Mouse (Mus musculus): ENCODE measurements around the gene Ndufaf1. TPM values are rescaled to one million over a fixed set of nuclear protein-coding genes. Genes with fewer than 3 reads are reported as not detected.

Ndufaf1 gene
- 55.0 TPM for polyA plus RNA-seq (2014; fragmentation: Illumina TruSeq; extraction: RNeasy Lipid Tissue Mini Kit (QIAGEN cat#74804); ENCODE audit: low replicate concordance)

DNA sequence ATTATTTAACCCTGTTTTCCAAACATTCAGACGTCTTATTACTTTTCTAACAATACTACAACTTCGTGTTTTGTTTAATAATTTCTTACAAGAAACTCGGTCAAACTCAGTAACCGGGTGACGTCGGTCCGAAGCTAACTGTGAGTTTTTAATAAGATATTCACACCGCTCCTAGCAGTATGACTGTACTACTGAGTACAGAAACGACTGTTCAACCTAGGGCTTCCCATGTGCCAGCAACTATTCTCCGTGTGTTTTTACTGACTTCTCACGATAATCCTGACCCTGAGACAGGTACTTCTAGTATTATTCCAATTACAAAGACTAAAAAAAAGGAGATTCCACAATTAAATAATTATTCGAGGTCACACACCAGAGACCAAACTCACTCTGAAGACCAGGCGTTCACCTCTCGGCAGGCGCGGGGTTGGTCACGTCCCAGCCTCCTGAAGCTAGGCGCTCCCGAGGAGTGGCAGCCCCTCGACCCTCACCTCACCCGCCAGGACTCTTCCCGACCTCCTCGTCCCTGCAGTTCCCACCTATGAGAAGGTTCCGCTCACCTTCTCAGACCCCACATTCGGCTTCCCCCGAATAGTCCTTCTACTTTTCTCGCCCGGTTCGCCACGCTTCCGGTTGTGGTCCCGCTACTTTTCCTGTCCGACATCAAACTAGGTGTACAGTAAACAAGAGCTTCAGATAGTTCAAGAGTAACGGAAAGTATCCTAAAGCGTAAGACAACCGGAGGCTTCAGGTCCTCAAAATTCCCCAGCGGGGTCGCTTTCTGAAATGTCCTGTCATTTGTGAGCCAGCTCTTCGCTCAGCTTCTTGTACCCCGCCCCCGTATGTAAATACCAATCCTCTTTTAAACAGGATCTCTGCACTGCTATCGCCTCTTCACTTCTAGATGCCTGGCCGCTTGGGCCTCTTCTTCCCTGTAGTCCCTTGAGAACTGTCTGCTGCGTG, at the start of gene Ndufaf1:
TSS of gene Ndufaf1 (minus strand) at position 608 of the 963 bp plus-strand sequence.

DNA sequence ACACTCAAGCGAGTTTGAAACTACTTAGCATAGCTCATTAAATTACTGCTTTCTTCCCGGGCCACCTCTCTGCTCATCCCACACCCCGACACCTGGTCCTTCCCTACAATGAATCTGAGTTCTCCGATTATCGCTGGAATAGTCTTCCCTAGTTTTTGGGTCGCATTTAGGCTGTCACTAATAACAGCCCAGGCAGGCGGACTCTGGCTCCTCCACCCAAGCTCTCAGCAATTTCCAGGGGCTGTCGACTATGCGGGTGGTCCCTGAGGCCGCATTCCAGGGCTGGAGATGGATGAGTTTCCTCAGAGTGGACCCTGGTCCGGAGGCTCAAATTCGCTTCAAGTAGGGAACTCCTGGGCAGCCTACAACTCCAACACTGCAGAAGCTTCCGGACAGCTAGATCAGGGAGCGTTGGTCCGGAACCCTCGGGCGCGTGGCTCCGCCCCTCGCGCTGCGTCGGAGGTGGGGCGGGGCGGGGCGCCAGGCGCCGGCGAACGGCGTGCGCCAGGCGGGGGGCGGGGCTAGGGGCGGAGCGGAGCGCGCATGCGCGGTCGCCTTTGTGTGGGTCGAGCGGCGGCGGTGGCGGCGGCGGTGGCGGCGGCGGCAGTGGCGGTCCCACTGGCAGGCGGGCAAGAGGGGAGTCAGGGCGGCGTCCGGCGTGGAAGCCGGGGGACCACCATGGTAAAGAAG, 12.0 kb upstream of the Ndufaf1 start, which contains the start of gene Rtf1:
TSS of gene Rtf1 (plus strand) at position 544 of the 690 bp plus-strand sequence.

DNA sequence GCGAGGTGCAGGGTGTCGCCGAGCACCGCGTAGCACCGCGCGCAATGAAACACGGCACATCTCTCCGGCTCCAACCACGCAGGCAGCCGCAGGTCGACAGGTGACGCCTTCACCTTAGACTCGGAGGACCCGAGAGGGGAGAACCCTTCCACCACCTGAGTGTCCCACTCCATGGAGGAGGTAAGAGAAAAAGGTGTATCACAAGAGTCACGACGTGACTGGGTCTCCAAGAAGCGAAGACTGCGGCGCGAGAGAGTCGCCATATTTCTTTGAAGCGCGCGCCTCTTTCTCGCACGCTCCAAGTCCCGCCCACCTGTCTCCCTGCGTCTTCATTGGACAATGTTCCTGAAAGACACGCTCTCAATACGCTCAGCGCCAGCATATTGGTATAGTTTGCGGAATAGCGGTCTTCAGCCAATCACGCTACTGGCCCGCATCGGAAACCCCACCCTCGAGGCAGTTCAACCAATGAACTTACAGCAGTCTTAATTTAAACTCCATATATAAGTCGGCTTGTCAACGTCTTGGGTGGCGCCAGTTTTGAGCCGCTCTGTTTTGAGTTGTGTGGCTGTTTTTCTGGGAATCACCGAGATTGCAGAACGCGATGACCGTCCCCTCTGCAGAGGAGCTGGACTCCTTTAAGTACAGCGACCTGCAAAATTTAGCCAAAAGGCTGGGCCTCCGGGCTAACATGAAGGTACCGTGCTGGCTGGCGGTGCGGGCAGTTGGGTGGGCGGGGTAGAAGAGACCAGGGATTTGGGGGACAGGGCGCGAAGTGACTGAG, 44.2 kb downstream of the Ndufaf1 start, which contains the start of the genes Nusap1 and Oip5:
TSS of gene Nusap1 (plus strand) at position 100 of the 784 bp plus-strand sequence.
TSS of gene Oip5 (minus strand) at position 271 of the 784 bp plus-strand sequence.

Other genes starting within 250 kb of the Ndufaf1 start
- 20.3 TPM for gene Ino80, start 185.1 kb downstream of the Ndufaf1 start, polyA plus RNA-seq (2014; fragmentation: Illumina TruSeq; extraction: RNeasy Lipid Tissue Mini Kit (QIAGEN cat#74804); ENCODE audit: low replicate concordance)
- gene Exd1, start 115.2 kb downstream of the Ndufaf1 start, polyA plus RNA-seq (2014; fragmentation: Illumina TruSeq; extraction: RNeasy Lipid Tissue Mini Kit (QIAGEN cat#74804); ENCODE audit: low replicate concordance) = 0.30 TPM
- gene Chp1, start 115.1 kb downstream of the Ndufaf1 start, polyA plus RNA-seq (2014; fragmentation: Illumina TruSeq; extraction: RNeasy Lipid Tissue Mini Kit (QIAGEN cat#74804); ENCODE audit: low replicate concordance) = 317 TPM
- 43.0 TPM for gene Nusap1, start 44.5 kb downstream of the Ndufaf1 start, polyA plus RNA-seq (2014; fragmentation: Illumina TruSeq; extraction: RNeasy Lipid Tissue Mini Kit (QIAGEN cat#74804); ENCODE audit: low replicate concordance)
- 18.3 TPM for gene Oip5, start 44.4 kb downstream of the Ndufaf1 start, polyA plus RNA-seq (2014; fragmentation: Illumina TruSeq; extraction: RNeasy Lipid Tissue Mini Kit (QIAGEN cat#74804); ENCODE audit: low replicate concordance)
- gene Rtf1, start 12.2 kb upstream of the Ndufaf1 start, polyA plus RNA-seq (2014; fragmentation: Illumina TruSeq; extraction: RNeasy Lipid Tissue Mini Kit (QIAGEN cat#74804); ENCODE audit: low replicate concordance) = 18.2 TPM
- not detected for gene Itpka, start 79.5 kb upstream of the Ndufaf1 start, polyA plus RNA-seq (2014; fragmentation: Illumina TruSeq; extraction: RNeasy Lipid Tissue Mini Kit (QIAGEN cat#74804); ENCODE audit: low replicate concordance)
- not detected for gene Ltk, start 97.6 kb upstream of the Ndufaf1 start, polyA plus RNA-seq (2014; fragmentation: Illumina TruSeq; extraction: RNeasy Lipid Tissue Mini Kit (QIAGEN cat#74804); ENCODE audit: low replicate concordance)
- 0.48 TPM for gene Rpap1, start 124.7 kb upstream of the Ndufaf1 start, polyA plus RNA-seq (2014; fragmentation: Illumina TruSeq; extraction: RNeasy Lipid Tissue Mini Kit (QIAGEN cat#74804); ENCODE audit: low replicate concordance)
- 0.15 TPM for gene Tyro3, start 134.9 kb upstream of the Ndufaf1 start, polyA plus RNA-seq (2014; fragmentation: Illumina TruSeq; extraction: RNeasy Lipid Tissue Mini Kit (QIAGEN cat#74804); ENCODE audit: low replicate concordance)
- gene Mga, start 234.4 kb upstream of the Ndufaf1 start, polyA plus RNA-seq (2014; fragmentation: Illumina TruSeq; extraction: RNeasy Lipid Tissue Mini Kit (QIAGEN cat#74804); ENCODE audit: low replicate concordance) = 21.5 TPM

Data from small intestine, adult 10 weeks (tissue).